Mouse (Mus musculus) kidney, postnatal 25 days (tissue): ENCODE results near the gene Morc2b.
"Not testable (repeated sequence)": the region's sequence is repeated elsewhere in the genome, so short reads cannot be mapped to it uniquely, and the experiment has no call there.

Experiments
- DNase-seq, 2 experiments: peaks; one replicate each; pipeline ENCODE4 v3.0.0; 2021; ENCODE audit warnings: mixed read lengths in 2 of 2

Gene Morc2b

DNA sequence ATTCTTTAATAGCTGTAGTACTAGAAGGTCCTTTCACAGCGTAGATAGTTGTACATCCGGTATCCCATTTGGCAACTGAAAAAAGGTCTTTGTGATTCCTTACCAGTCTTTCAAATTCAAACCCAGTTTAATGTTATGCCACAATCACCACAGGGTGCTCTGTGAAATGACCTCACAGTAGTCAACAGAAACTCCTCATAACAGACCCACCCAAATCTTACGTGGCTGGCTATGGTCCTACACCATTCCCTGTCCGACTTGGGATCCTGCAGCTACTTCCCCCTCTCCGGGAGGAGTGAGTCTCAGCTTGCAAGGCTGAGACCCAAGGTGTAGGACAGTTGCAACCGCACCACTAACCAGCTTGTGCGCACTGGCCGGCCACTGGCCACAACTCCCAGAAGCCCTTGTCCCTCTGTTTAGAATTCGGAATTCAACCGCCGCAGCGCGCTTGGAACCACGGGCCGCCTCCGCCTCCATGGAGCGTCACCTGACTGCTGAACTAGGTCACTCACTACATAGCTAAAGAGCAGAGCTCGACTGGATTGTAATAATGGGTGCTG lies at the start of gene Morc2b:
Gene Morc2b (minus strand): TSS at position 423 of the 560 bp plus-strand sequence.
- no peak for DNase-seq

DNA sequence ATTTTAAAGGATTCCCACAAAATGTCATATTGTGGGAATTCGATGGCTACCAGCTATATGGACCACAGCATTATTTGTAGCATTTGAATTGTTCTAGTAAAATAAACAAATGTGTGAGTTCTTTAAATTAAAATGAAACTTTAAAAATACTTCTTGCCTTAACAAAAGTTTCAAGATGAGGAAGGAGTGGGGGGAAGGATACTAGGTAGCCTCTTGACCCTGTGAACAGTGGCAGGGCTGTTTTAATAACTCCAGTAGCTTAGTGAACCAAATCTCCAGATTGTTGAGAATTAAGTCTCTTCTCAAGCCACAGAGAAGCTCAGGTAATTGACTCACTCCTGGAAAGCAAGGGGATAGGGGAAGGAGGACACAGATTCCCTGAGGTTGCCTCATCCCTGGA lies 28.7 kb upstream of the Morc2b start, which contains the start of gene Olfr55:
Gene Olfr55 (plus strand): TSS at position 301 of the 400 bp plus-strand sequence.
- not testable (repeated sequence) for DNase-seq

DNA sequence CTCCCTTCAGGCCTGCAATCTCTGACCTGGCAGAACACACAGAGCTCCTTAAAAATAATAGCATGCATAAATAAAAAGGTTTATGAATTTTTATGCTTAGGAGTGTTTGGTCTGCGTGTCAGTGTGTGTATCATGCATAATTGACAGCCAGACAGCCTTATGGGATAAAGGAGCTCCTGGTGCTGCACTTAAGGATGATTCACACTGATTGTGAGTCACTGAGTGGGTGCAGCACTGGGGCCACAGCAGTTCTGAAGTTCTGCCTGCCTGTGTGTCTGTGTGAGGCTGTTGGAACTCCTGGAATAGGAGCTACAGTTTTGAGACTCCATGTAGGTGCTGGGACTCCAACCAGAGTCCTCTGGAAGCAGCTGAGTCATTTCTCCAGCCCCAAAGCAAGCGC lies 13.2 kb downstream of the Morc2b start:
- no peak for DNase-seq

DNA sequence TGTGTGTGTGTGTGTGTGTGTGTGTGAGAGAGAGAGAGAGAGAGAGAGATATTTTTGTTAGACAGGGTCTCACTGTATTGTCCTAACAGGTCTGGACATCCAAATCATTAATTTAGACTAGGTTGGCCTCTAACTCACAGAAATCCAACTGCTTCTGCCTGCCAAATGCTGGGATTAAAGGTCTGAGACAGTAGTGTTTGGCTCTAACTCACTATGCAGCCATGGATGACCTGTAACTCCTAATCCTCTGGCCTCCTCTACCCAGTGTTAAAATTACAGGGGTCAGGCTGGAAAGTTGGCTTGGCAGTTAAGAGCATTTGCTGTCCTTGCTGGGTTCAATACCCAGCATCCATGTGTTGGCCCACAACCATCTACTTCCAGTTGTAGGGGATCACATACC lies 14.9 kb downstream of the Morc2b start:
- DNase-seq, result no peak

DNA sequence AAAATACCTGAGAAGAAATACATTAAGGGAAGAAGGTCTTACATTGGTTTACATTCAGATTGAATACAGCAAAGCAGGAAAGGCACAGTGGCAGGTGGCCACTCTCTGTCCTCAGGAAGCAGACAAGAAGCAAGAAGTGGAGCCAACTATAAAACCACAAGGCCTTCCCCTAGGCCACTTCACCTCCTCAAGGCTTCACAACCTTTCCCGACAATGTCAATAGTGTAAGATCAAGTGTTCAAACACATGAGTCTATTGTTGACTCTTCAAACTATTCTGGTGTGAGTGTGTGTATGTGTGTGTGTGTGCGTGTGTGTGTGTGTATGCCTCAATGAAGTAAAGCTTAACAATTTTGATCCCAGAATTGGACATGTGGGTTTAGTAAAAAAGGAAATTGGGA lies 42.1 kb downstream of the Morc2b start:
- no peak for DNase-seq

DNA sequence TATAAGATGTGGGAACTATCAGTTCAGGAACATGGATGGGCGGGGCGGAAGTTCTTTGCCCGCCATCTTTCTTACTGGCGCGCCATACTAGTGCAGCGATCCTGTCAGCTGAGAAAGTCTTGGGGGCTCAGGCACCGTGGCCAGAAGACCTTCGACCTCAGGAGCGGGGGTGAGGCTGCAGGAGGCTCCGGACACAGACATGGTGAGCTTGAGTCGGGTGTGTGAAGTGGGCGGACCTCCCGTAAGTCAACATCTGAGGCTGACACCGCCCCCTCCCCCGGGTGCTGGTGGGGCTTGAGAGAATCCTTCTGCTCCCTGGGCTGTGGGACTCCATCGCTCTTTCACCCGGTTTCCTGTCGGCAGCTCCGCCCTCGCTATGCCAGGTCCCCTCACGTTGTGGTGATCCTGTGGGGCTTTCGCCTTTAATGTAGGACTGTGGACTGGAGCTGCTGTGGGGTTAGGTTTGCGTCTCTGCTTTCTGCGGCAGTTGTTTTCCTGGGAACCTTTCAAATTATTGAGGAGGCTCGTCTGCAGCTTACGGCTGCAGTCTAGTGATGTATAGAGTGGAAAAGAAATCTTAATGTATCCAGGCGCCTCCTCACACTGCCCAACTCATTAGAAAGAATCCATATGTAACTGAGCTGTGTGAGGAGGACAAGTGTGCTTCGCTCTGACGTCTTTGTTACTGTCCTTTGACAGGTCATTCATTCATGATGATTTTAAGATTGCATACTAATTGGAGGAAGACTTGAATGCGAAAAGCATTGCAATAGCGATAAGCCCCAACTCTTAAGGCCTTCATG lies 46.9 kb downstream of the Morc2b start:
- peak; percentile 92 to 94 for DNase-seq

DNA sequence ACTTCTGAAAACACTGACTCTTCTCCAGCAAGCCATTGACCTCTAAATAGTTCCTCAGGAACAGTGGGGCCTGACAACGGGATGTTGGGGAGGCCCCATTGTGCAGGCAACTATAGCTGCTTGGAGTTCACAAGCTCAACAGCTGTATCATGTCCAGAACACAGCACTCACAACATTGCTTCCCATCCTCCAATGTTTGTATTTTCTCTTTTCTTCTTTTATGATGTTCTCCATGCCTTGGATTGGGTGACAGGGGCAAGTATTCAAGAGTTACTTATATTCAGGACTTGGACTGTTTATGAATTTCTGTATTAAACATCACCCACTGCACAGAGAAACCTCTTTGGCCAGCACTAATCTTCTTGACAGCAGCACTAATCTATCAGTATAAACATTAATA lies 47.9 kb downstream of the Morc2b start:
- no peak for DNase-seq

DNA sequence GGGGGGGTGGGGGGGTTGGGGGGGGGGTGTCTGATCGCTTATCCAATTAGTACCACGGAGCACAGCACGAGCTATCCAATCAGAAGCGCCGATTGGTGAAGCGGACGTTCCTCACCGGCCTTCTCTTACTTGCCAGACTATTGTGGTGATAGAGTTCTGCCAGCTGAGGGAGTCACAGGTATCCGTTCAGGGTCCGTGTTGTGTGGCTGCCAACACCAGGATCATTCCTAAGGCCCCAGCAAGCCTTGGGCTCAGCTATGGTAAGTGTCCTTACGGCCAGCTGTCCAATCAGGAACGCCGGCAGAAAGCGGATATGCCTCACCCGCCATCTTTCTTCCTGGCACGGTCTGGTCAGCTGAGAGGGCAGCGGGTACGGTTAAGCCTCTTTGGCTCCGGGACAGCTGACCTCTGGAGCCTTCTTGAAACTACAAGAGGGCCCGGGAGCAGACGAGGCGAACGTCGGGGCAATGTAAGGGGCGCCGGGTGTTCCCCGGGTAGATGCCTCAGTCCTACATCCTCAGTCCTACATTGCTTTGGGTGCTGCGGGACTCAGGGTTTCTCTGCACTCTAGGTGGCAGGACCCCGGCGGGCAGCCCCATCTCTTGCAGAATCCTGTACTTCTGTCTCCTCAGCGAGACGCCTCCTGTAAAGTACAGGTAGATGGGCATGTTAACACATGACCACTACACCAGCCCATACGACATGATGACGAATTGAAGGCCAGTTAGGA lies 50.1 kb downstream of the Morc2b start, which contains the start of gene Zfp563:
Gene Zfp563 (plus strand): TSS at position 91 of the 730 bp plus-strand sequence.
- peak; percentile 97 to 98 for DNase-seq

DNA sequence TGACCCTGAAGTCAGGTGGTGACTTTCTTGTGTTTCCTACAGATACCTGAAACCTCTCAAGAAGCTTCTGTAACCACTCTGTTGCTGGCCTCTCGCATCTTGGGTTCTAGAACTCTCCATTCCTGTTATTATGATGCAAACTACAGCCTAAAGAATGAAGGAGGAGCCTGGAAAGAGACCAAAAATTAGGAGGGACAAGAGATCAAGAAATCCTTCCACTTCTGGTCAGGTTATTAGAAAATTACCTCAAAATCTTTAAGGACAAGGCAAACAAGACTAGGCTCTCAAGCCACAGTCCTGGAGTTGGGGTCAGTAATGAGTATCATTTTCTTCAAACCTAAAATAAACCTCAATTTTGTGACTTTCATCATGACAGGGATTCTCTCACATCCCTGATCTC lies 71.5 kb downstream of the Morc2b start, which contains the start of gene 4921501E09Rik:
Gene 4921501E09Rik (minus strand): TSS at position 101 of the 400 bp plus-strand sequence.
- no peak for DNase-seq
